In genomic region chr17:72797867-72798266, GRCm38 (mm10) we compare ENCODE assay signal across 10 mouse cellular contexts. TPM values are rescaled to one million over a fixed set of nuclear protein-coding genes. Genes with fewer than 3 reads are reported as not detected.
A peak's percentile ranks its signal among the peaks of the same experiment; 100 is the strongest.
DNase-seq lines count a peak whose midpoint lies in the region; ATAC-seq and TF ChIP-seq lines count a peak whose summit lies in the region.
"Had no signal": no experiment of that assay in that cellular context is flagged by ENCODE, and none has a peak within 500 bp of the region (broad histone marks: within the 10 kb centered on the region; RNA-seq: fewer than 3 reads in every experiment).

No protein-coding gene starts in this region.

- in situ Hi-C loops in CH12.LX (cut with MboI; ENCODE audit: low pct_ligation_motif_present, low pct_unique_long_range_greater_than_20kb, low sequenced_read_pairs): loop anchor here (25.0 kb wide), 1 partner anchor 486 kb away; no protein-coding TSS in a partner anchor

- no peaks in the 10 kb centered on the region for H3K36me3 ChIP-seq in heart, embryonic 14.5 days (ENCODE audit: control insufficient read depth, insufficient read depth, low read length)
- H3K36me3 ChIP-seq in heart, embryonic 10.5 days: no peaks in the 10 kb centered on the region
- H3K36me3 ChIP-seq in CH12.LX (replicated peaks in 1 of 2; ENCODE audit: control insufficient read depth in 1 of 2, insufficient read depth in 1 of 2, low read length in 1 of 2): no peaks in the 10 kb centered on the region
- no peaks in the 10 kb centered on the region for H3K36me3 ChIP-seq in forebrain, embryonic 16.5 days (ENCODE audit: control insufficient read depth, insufficient read depth)
- no peaks in the 10 kb centered on the region for H3K36me3 ChIP-seq in kidney, postnatal 0 days (ENCODE audit: insufficient read depth, low read length)
- no peaks in the 10 kb centered on the region for H3K36me3 ChIP-seq in midbrain, embryonic 14.5 days (ENCODE audit: control insufficient read depth, insufficient read depth, low read length)
- H3K36me3 ChIP-seq: embryonic facial prominence, embryonic 12.5 days; liver, embryonic 15.5 days had no signal

- DNase-seq in heart, embryonic 10.5 days (ENCODE audit: low spot score): no peak
- peak; percentile 60 for DNase-seq in CH12.LX (ENCODE audit: extremely low read depth)
- peak; percentile 79 for DNase-seq in brain, embryonic 14.5 days (ENCODE audit: low read depth)
- DNase-seq in kidney, postnatal 0 days (ENCODE audit: low spot score): peak; percentile 81
- DNase-seq in midbrain, embryonic 14.5 days: peak; percentile 88
- DNase-seq in right cerebral cortex, postnatal 14 days: no peak

- no peak overlapping the region for H3K4me2 ChIP-seq in heart, embryonic 14.5 days (ENCODE audit: low read length)
- H3K4me2 ChIP-seq in CH12.LX (ENCODE audit: insufficient read depth, low read depth, poor library complexity, severe bottlenecking): no peak overlapping the region
- no peak overlapping the region for H3K4me2 ChIP-seq in forebrain, embryonic 16.5 days (ENCODE audit: low read length)
- no peak overlapping the region for H3K4me2 ChIP-seq in kidney, postnatal 0 days (ENCODE audit: low read length)
- no peak overlapping the region for H3K4me2 ChIP-seq in midbrain, embryonic 14.5 days (ENCODE audit: low read length)
- H3K4me2 ChIP-seq: embryonic facial prominence, embryonic 12.5 days; liver, embryonic 15.5 days had no signal

- H3K27me3 ChIP-seq in heart, embryonic 14.5 days (ENCODE audit: control insufficient read depth, insufficient read depth, low read length): no peaks in the 10 kb centered on the region
- H3K27me3 ChIP-seq in heart, embryonic 10.5 days (ENCODE audit: insufficient read depth, poor library complexity, severe bottlenecking): no peaks in the 10 kb centered on the region
- no peaks in the 10 kb centered on the region for H3K27me3 ChIP-seq in CH12.LX (replicated peaks)
- no peaks in the 10 kb centered on the region for H3K27me3 ChIP-seq in forebrain, embryonic 16.5 days (replicated peaks; ENCODE audit: control insufficient read depth, insufficient read depth, low read length)
- H3K27me3 ChIP-seq in kidney, postnatal 0 days (ENCODE audit: insufficient read depth, low read length): no peaks in the 10 kb centered on the region
- no peaks in the 10 kb centered on the region for H3K27me3 ChIP-seq in midbrain, embryonic 14.5 days (ENCODE audit: control insufficient read depth, insufficient read depth, low read length)
- H3K27me3 ChIP-seq: embryonic facial prominence, embryonic 12.5 days; liver, embryonic 15.5 days had no signal

- TF ChIP-seq RAD21 in CH12.LX (IDR thresholded peaks at IDR 0.05; ENCODE audit: low read depth, low read length): peak; percentile 77

- H3K9me3 ChIP-seq in heart, embryonic 14.5 days (ENCODE audit: control insufficient read depth, low read length): no peaks in the 10 kb centered on the region
- no peaks in the 10 kb centered on the region for H3K9me3 ChIP-seq in heart, embryonic 10.5 days
- H3K9me3 ChIP-seq in CH12.LX (replicated peaks; ENCODE audit: low read length): peaks cover 2% of the 10 kb centered on the region
- no peaks in the 10 kb centered on the region for H3K9me3 ChIP-seq in forebrain, embryonic 16.5 days (ENCODE audit: control insufficient read depth, low read length)
- no peaks in the 10 kb centered on the region for H3K9me3 ChIP-seq in kidney, postnatal 0 days (replicated peaks; ENCODE audit: low read length)
- no peaks in the 10 kb centered on the region for H3K9me3 ChIP-seq in midbrain, embryonic 14.5 days (ENCODE audit: control insufficient read depth, low read length)
- H3K9me3 ChIP-seq: embryonic facial prominence, embryonic 12.5 days; liver, embryonic 15.5 days had no signal

- ATAC-seq in heart, embryonic 14.5 days (ENCODE audit: insufficient number of reproducible peaks, insufficient read depth, low FRiP score, low read depth): 0 out of 2 replicates have a peak, but pooled peaks have one; percentile 50
- ATAC-seq in forebrain, embryonic 16.5 days: peak; percentile 55; the same call in 1 of the 2 replicates
- 0 out of 2 replicates have a peak, but pooled peaks have one; percentile 40 for ATAC-seq in kidney, postnatal 0 days (replicated peaks; ENCODE audit: low FRiP score, low read depth)
- no peak; the same call in 1 of the 2 replicates for ATAC-seq in midbrain, embryonic 14.5 days (ENCODE audit: low FRiP score, low TSS enrichment)

- no peak overlapping the region for H3K27ac ChIP-seq in heart, embryonic 14.5 days (replicated peaks in 1 of 2; ENCODE audit: control insufficient read depth in 1 of 2, insufficient read depth in 1 of 2, low read depth in 2 of 2, low read length in 2 of 2)
- H3K27ac ChIP-seq in heart, embryonic 10.5 days: no peak overlapping the region
- H3K27ac ChIP-seq in CH12.LX (ENCODE audit: insufficient read depth, low read depth): no peak overlapping the region
- no peak overlapping the region for H3K27ac ChIP-seq in forebrain, embryonic 16.5 days (ENCODE audit: low read length)
- no peak overlapping the region for H3K27ac ChIP-seq in kidney, postnatal 0 days
- H3K27ac ChIP-seq in midbrain, embryonic 14.5 days (replicated peaks; ENCODE audit: low read depth, low read length): no peak overlapping the region
- H3K27ac ChIP-seq: embryonic facial prominence, embryonic 12.5 days; liver, embryonic 15.5 days had no signal

- dilution Hi-C loops in CH12.LX (cut with MboI; ENCODE audit: extremely low pct_ligation_motif_present, extremely low pct_unique_long_range_greater_than_20kb, low sequenced_read_pairs): no loop called here

- no peak for TF ChIP-seq POLR2A in CH12.LX (IDR thresholded peaks at IDR 0.05; ENCODE audit: low read depth, low read length)
- TF ChIP-seq POLR2A in brain, embryonic 14.5 days (IDR thresholded peaks at IDR 0.05; ENCODE audit: borderline replicate concordance, extremely low read depth, insufficient read depth, insufficient read length, poor library complexity, severe bottlenecking): no peak

- TF ChIP-seq CTCF in CH12.LX (conservative IDR thresholded peaks at IDR 0.05 in 1 of 2, IDR thresholded peaks at IDR 0.05 in 1 of 2; ENCODE audit: low read depth in 2 of 2, low read length in 2 of 2): peak; percentile 62 to 77; a peak in 3 of 4 replicates
- peak; percentile 66; the same call in 1 of the 2 replicates for TF ChIP-seq CTCF in brain, embryonic 14.5 days (IDR thresholded peaks at IDR 0.05; ENCODE audit: borderline replicate concordance, extremely low read depth, insufficient read depth, insufficient read length)
- peak; percentile 79 for TF ChIP-seq CTCF in kidney, postnatal 0 days (IDR thresholded peaks at IDR 0.05; ENCODE audit: low read depth)

- no peaks in the 10 kb centered on the region for H3K79me2 ChIP-seq in CH12.LX (replicated peaks; ENCODE audit: control insufficient read depth, extremely low read depth, insufficient read depth, poor library complexity, severe bottlenecking)

- 13% methylated on average over 2 of the region's 2 CpGs for WGBS in heart, embryonic 14.5 days
- 21% methylated on average over 2 of the region's 2 CpGs for WGBS in heart, embryonic 10.5 days
- WGBS in forebrain, embryonic 16.5 days: 33% methylated on average over 2 of the region's 2 CpGs
- 26% methylated on average over 2 of the region's 2 CpGs for WGBS in kidney, postnatal 0 days
- WGBS in midbrain, embryonic 14.5 days: 36% methylated on average over 2 of the region's 2 CpGs

- no peak overlapping the region for H3K9ac ChIP-seq in heart, embryonic 14.5 days (ENCODE audit: low read length)
- no peak overlapping the region for H3K9ac ChIP-seq in CH12.LX (ENCODE audit: insufficient read depth, low read depth)
- H3K9ac ChIP-seq in forebrain, embryonic 16.5 days (replicated peaks; ENCODE audit: low read depth, low read length): no peak overlapping the region
- H3K9ac ChIP-seq in kidney, postnatal 0 days (ENCODE audit: low read depth, low read length): no peak overlapping the region
- no peak overlapping the region for H3K9ac ChIP-seq in midbrain, embryonic 14.5 days (replicated peaks; ENCODE audit: low read length)
- H3K9ac ChIP-seq: embryonic facial prominence, embryonic 12.5 days; liver, embryonic 15.5 days had no signal

- H3K4me1 ChIP-seq in heart, embryonic 14.5 days (ENCODE audit: control insufficient read depth in 2 of 2, insufficient read depth in 2 of 2, low read length in 2 of 2): no peaks in the 10 kb centered on the region; a peak in 1 of 4 replicates
- peaks cover 3% of the 10 kb centered on the region; the same call in 1 of the 2 replicates for H3K4me1 ChIP-seq in heart, embryonic 10.5 days
- no peaks in the 10 kb centered on the region for H3K4me1 ChIP-seq in CH12.LX (ENCODE audit: control insufficient read depth in 1 of 2, insufficient read depth in 2 of 2)
- H3K4me1 ChIP-seq in forebrain, embryonic 16.5 days (replicated peaks; ENCODE audit: control insufficient read depth, insufficient read depth, low read length): no peaks in the 10 kb centered on the region
- no peaks in the 10 kb centered on the region for H3K4me1 ChIP-seq in kidney, postnatal 0 days (replicated peaks; ENCODE audit: insufficient read depth, low read length)
- no peaks in the 10 kb centered on the region for H3K4me1 ChIP-seq in midbrain, embryonic 14.5 days (ENCODE audit: control insufficient read depth, insufficient read depth, low read length)
- H3K4me1 ChIP-seq: embryonic facial prominence, embryonic 12.5 days; liver, embryonic 15.5 days had no signal

- H3K4me3 ChIP-seq in heart, embryonic 14.5 days (ENCODE audit: control insufficient read depth in 1 of 2, insufficient read depth in 1 of 2, low read depth in 1 of 2, low read length in 2 of 2): no peak overlapping the region
- no peak overlapping the region for H3K4me3 ChIP-seq in heart, embryonic 10.5 days
- no peak overlapping the region for H3K4me3 ChIP-seq in CH12.LX (replicated peaks in 1 of 3; ENCODE audit: low read depth in 2 of 3, low read length in 2 of 3, poor library complexity in 1 of 3)
- H3K4me3 ChIP-seq in forebrain, embryonic 16.5 days (replicated peaks; ENCODE audit: low read length): no peak overlapping the region
- no peak overlapping the region for H3K4me3 ChIP-seq in kidney, postnatal 0 days (replicated peaks; ENCODE audit: low read depth, low read length)
- no peak overlapping the region for H3K4me3 ChIP-seq in midbrain, embryonic 14.5 days (replicated peaks; ENCODE audit: low read depth, low read length)
- H3K4me3 ChIP-seq: embryonic facial prominence, embryonic 12.5 days; liver, embryonic 15.5 days had no signal

- no peak for TF ChIP-seq EP300 in CH12.LX (IDR thresholded peaks at IDR 0.05; ENCODE audit: low read length)

RNA-seq across cellular contexts. Expression of gene Ypel5, which starts 38.4 kb away (rescaled TPM):
- 68.6 and 74.3 TPM in 2 replicates for polyA plus RNA-seq in heart, embryonic 14.5 days (2014; fragmentation: Nextera tagmentation; extraction: Ambion mirVana)
- 34.7 and 44.9 TPM in 2 replicates for polyA plus RNA-seq in heart, embryonic 10.5 days (2016; fragmentation: Nextera tagmentation; extraction: Ambion mirVana)
- 6.5 and 8.9 TPM in 2 replicates for total RNA-seq in CH12.LX (2012; rRNA removed)
- total RNA-seq in CH12.LX (2014; rRNA removed): 15.7 and 16.1 TPM in 2 replicates
- polyA plus RNA-seq in CH12.LX (2012; ENCODE audit: insufficient read length, low read depth): 12.3 and 14.3 TPM in 2 replicates
- polyA plus RNA-seq in brain, embryonic 14.5 days (2012; rRNA removed): 39.1 and 42.5 TPM in 2 replicates
- polyA plus RNA-seq in forebrain, embryonic 16.5 days (2015; fragmentation: Nextera tagmentation; extraction: Ambion mirVana): 116 and 123 TPM in 2 replicates
- 63.1 and 66.7 TPM in 2 replicates for polyA plus RNA-seq in kidney, postnatal 0 days (2015; fragmentation: Nextera tagmentation; extraction: Ambion mirVana)
- polyA plus RNA-seq in midbrain, embryonic 14.5 days (2014; fragmentation: Nextera tagmentation; extraction: Ambion mirVana): 120 and 131 TPM in 2 replicates

Comparison
In these comparisons a context has a peak if more than half of its experiments do, and no peak if none do; other contexts are left out.
1. DNase-seq: peak in CH12.LX (single experiment), brain, embryonic 14.5 days (single experiment), kidney, postnatal 0 days (single experiment) and midbrain, embryonic 14.5 days (single experiment); none in heart, embryonic 10.5 days (single experiment) and right cerebral cortex, postnatal 14 days (single experiment).
2. Peak in every context shown above with its lines, with median percentiles within 50 percentile points of each other: CTCF ChIP-seq.